Mouse (Mus musculus) spleen, adult 2 months (tissue): Measurements from ENCODE around the gene Zfp423.

ENCODE experiments used
- CTCF ChIP-seq: fragments of 200-500 bp; IDR thresholded peaks from 2 replicates; pipeline ENCODE4 v1.5.1; 2011; ENCODE audit warnings: mild to moderate bottlenecking, inconsistent platforms; ENCODE audit not compliant: insufficient read depth, insufficient read length, insufficient replicate concordance; ENCODE audit errors: extremely low read depth
- POLR2A ChIP-seq: fragments of 200-500 bp; IDR thresholded peaks from 2 replicates; pipeline ENCODE4 v1.6.1; 2011; ENCODE audit warnings: low read depth, low read length, inconsistent platforms

DNA sequence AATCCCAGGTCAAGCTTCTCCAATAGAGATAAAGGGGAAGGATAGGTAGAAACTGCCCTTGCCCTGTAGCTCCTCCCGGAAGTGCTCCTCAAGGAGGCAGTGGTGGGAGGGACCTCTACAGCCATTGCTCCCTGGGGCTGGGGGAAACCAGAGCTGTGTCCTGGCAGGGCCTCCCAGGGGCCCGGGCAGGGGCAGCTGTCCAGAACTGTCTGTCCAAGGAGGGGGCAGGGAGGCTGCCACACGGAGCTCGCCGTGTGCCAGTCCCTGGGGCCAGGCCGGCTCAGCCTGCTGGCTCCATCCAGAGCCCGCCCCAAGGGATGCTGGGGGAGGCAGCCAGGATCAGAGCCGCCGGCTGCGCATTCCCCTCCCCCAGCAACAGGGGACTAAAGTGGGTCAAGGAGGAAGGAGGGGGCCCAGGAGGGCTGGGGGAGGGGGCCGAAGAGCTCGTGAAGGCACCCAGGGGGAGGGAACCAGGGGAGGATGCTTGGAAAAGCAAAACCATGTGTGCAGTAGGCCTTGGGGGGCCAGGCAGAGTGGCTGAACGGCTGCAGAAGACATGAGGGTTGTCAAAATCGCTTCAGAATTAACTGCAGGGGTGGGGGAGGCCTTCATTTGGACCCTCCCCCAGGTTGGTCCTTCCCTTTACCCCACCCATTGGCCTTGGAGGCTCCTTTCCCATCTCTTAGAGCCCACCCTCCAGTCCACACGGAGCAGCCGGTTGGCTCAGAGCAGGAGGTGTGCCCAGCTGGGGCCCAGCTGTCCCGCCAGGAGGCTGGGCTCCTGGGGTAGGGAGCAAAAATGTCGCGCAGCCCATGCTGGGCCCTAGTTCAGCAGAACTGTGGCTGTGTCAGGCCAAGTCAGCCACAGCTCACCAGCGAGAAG is 20.8 kb downstream of the Zfp423 start:
- TF ChIP-seq CTCF (no peak), POLR2A (no peak)
